ENCODE assay signal across 8 mouse cellular contexts in the genomic region with DNA sequence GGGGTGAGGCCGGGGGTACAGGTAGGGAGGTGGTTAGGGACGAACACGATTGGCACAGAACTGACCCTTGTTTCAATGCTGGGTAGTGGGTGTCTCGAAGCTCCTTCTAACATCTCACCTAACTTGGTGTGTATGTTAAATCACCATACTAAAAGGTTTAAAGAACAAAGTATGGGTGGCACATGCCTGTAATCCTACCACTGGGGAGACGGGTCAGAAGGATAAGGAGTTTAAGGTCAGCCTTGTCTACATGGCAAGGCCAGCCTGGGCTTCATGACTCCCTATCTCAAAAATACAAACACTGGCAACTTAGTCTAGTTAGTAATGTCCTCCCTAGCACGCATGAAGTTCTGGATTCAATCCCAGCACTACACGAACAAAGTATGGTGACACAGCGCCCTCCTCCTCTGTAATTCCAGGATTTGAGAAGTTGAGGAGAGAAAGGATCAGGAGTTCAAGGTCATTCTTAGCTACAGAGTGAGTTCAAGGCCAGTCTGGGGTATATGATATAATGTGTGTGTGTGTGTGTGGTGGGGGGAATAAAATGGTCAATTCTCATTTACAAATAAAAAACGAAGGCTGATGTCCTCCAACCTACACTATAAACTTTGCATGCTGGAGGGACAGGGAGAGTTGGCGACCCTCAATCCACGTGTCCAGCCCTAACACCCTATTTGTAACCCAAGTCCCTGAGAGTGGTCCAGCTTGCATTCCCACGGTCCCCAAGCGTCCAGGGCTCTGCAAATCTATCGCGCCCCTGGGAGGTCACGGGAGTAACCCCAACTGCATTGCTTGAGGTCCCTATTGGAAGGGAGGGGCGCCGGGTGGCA. TPM values are rescaled to one million over a fixed set of nuclear protein-coding genes. Genes with fewer than 3 reads are reported as not detected.
A peak's percentile ranks its signal among the peaks of the same experiment; 100 is the strongest.
DNase-seq lines count a peak whose midpoint lies in the region; ATAC-seq and TF ChIP-seq lines count a peak whose summit lies in the region.

No protein-coding gene starts in this region.

- no peaks in the 10 kb centered on the region for H3K9me3 ChIP-seq in MEL (replicated peaks; ENCODE audit: insufficient read depth, low read length)
- H3K9me3 ChIP-seq in heart, embryonic 12.5 days (replicated peaks) = no peaks in the 10 kb centered on the region
- H3K9me3 ChIP-seq in limb, embryonic 14.5 days (ENCODE audit: control insufficient read depth, low read length) = no peaks in the 10 kb centered on the region
- H3K9me3 ChIP-seq in neural tube, embryonic 15.5 days (replicated peaks) = no peaks in the 10 kb centered on the region

- peaks cover 14% of the 10 kb centered on the region for H3K79me2 ChIP-seq in MEL (ENCODE audit: control insufficient read depth, insufficient read depth, low read length, poor library complexity)

- peaks cover 0 to 20% of the 10 kb centered on the region in 2 experiments; a peak in 2 of 4 replicates for H3K36me3 ChIP-seq in MEL (ENCODE audit: control insufficient read depth in 1 of 2, insufficient read depth in 2 of 2, low read length in 2 of 2)
- peaks cover 7% of the 10 kb centered on the region for H3K36me3 ChIP-seq in heart, embryonic 12.5 days
- peaks cover 4% of the 10 kb centered on the region for H3K36me3 ChIP-seq in limb, embryonic 14.5 days (ENCODE audit: control insufficient read depth, insufficient read depth, low read length)
- 0 out of 2 replicates have a peak, but pooled peaks cover 3% of the 10 kb centered on the region for H3K36me3 ChIP-seq in neural tube, embryonic 15.5 days

- no peaks in the 10 kb centered on the region for H3K27me3 ChIP-seq in MEL (ENCODE audit: control insufficient read depth in 1 of 2, insufficient read depth in 2 of 2, low read length in 2 of 2)
- H3K27me3 ChIP-seq in heart, embryonic 12.5 days (replicated peaks) = no peaks in the 10 kb centered on the region
- H3K27me3 ChIP-seq in limb, embryonic 14.5 days (ENCODE audit: control insufficient read depth, insufficient read depth, low read length) = no peaks in the 10 kb centered on the region
- no peaks in the 10 kb centered on the region for H3K27me3 ChIP-seq in neural tube, embryonic 15.5 days (replicated peaks)

- peak; percentile 27 for DNase-seq in embryo, embryonic 10 days (ENCODE audit: low spot score)
- DNase-seq in embryo, embryonic 9.5 days (ENCODE audit: extremely low spot score) = no peak
- DNase-seq in MEL (ENCODE audit: low read depth, low spot score) = peak; percentile 30
- no peak for DNase-seq in limb, embryonic 14.5 days (ENCODE audit: low spot score)
- DNase-seq in gastrocnemius, postnatal 25 days = no peak

- WGBS in heart, embryonic 12.5 days = 34% methylated on average over 18 of the region's 18 CpGs
- whole genome bisulfite sequencing in limb, embryonic 14.5 days = 37% methylated on average over 18 of the region's 18 CpGs
- 35% methylated on average over 18 of the region's 18 CpGs for WGBS in neural tube, embryonic 15.5 days

- no peak; a peak in 1 of 6 replicates for TF ChIP-seq CTCF in MEL (IDR thresholded peaks at IDR 0.05 in 2 of 3, conservative IDR thresholded peaks at IDR 0.05 in 1 of 3; ENCODE audit: control insufficient read depth in 1 of 3, insufficient read depth in 1 of 3, low read depth in 2 of 3, low read length in 3 of 3, poor library complexity in 1 of 3, severe bottlenecking in 1 of 3)

- TF ChIP-seq POLR2A in MEL (IDR thresholded peaks at IDR 0.05; ENCODE audit: control insufficient read depth in 1 of 2, insufficient read depth in 1 of 2, low read depth in 1 of 2, low read length in 2 of 2, poor library complexity in 1 of 2) = no peak
- no peak for TF ChIP-seq POLR2A in limb, embryonic 14.5 days (IDR thresholded peaks at IDR 0.05; ENCODE audit: borderline replicate concordance, extremely low read depth, insufficient read depth, insufficient read length)

- H3K4me3 ChIP-seq in MEL (ENCODE audit: control insufficient read depth in 1 of 2, insufficient read depth in 1 of 2, low read depth in 2 of 2, low read length in 2 of 2) = peak overlapping the region; percentile 62 to 93
- peak overlapping the region; percentile 80 for H3K4me3 ChIP-seq in heart, embryonic 12.5 days
- H3K4me3 ChIP-seq in limb, embryonic 14.5 days (replicated peaks; ENCODE audit: low read length) = peak overlapping the region; percentile 69
- H3K4me3 ChIP-seq in neural tube, embryonic 15.5 days (replicated peaks) = peak overlapping the region; percentile 80

- H3K4me2 ChIP-seq in heart, embryonic 12.5 days = peak overlapping the region; percentile 92
- H3K4me2 ChIP-seq in limb, embryonic 14.5 days (replicated peaks; ENCODE audit: low read depth, low read length, severe bottlenecking) = peak overlapping the region; percentile 96
- peak overlapping the region; percentile 88 for H3K4me2 ChIP-seq in neural tube, embryonic 15.5 days

- peaks cover 10 to 28% of the 10 kb centered on the region in 2 experiments for H3K4me1 ChIP-seq in MEL (ENCODE audit: control insufficient read depth in 1 of 2, insufficient read depth in 2 of 2, low read length in 2 of 2)
- peaks cover 49% of the 10 kb centered on the region for H3K4me1 ChIP-seq in heart, embryonic 12.5 days (replicated peaks)
- peaks cover 27% of the 10 kb centered on the region for H3K4me1 ChIP-seq in limb, embryonic 14.5 days (ENCODE audit: control insufficient read depth, insufficient read depth, low read length)
- H3K4me1 ChIP-seq in neural tube, embryonic 15.5 days = peaks cover 49% of the 10 kb centered on the region

- TF ChIP-seq RAD21 in MEL (IDR thresholded peaks at IDR 0.05; ENCODE audit: low read depth, low read length) = no peak

- TF ChIP-seq EP300 in MEL (IDR thresholded peaks at IDR 0.05; ENCODE audit: low read depth in 1 of 2, low read length in 2 of 2) = no peak

- no peak for ATAC-seq in heart, embryonic 12.5 days (ENCODE audit: insufficient number of reproducible peaks, low FRiP score)
- ATAC-seq in limb, embryonic 14.5 days (ENCODE audit: low FRiP score, low read depth) = no peak
- ATAC-seq in neural tube, embryonic 15.5 days (ENCODE audit: low FRiP score) = 0 out of 2 replicates have a peak, but pooled peaks have one; percentile 3
- ATAC-seq in activated CD4-positive, CD25-positive, alpha-beta regulatory T cell, adult 4 months = no peak

- peak overlapping the region; percentile 44 for H3K9ac ChIP-seq in MEL (ENCODE audit: control insufficient read depth, low read depth, low read length, poor library complexity, severe bottlenecking)
- peak overlapping the region; percentile 86 for H3K9ac ChIP-seq in heart, embryonic 12.5 days
- peak overlapping the region; percentile 82 for H3K9ac ChIP-seq in limb, embryonic 14.5 days (ENCODE audit: low read depth, low read length, severe bottlenecking)
- H3K9ac ChIP-seq in neural tube, embryonic 15.5 days (replicated peaks) = peak overlapping the region; percentile 87

- H3K27ac ChIP-seq in MEL (ENCODE audit: control insufficient read depth, low read depth, low read length) = no peak overlapping the region
- peak overlapping the region; percentile 64 for H3K27ac ChIP-seq in heart, embryonic 12.5 days (ENCODE audit: poor library complexity, severe bottlenecking)
- 0 out of 2 replicates have a peak overlapping the region, but pooled peaks have one; percentile 67 for H3K27ac ChIP-seq in limb, embryonic 14.5 days (replicated peaks; ENCODE audit: low read depth, low read length)
- peak overlapping the region; percentile 84; the same call in 1 of the 2 replicates for H3K27ac ChIP-seq in neural tube, embryonic 15.5 days (replicated peaks)

TF ChIP-seq in MEL, 35 proteins besides CTCF, POLR2A, EP300 and RAD21:
- TF ChIP-seq JUND (IDR thresholded peaks at IDR 0.05; ENCODE audit: low read depth, low read length) (no peak), UBTF (IDR thresholded peaks at IDR 0.05; ENCODE audit: borderline replicate concordance, insufficient read depth, low read depth, low read length) (no peak), MAX (IDR thresholded peaks at IDR 0.05; ENCODE audit: low read length) (no peak), SIN3A (IDR thresholded peaks at IDR 0.05; ENCODE audit: low read length) (no peak)

RNA-seq across cellular contexts. Expression of gene Gna12, which starts 0.9 kb away (rescaled TPM):
- total RNA-seq in MEL (2012; rRNA removed) = 36.7 and 46.0 TPM in 2 replicates
- 10 to 100 TPM in 1 of 2 experiments, not detected in 1; 55.2 TPM for polyA plus RNA-seq in MEL (2012; ENCODE audit: insufficient read depth in 1 of 2, insufficient read length in 2 of 2, low read depth in 1 of 2, low replicate concordance in 2 of 2, missing spikeins in 1 of 2)
- polyA plus RNA-seq in heart, embryonic 12.5 days (2016; fragmentation: Nextera tagmentation; extraction: Ambion mirVana) = 48.5 and 50.6 TPM in 2 replicates
- 63.8 and 91.5 TPM in 2 replicates for polyA plus RNA-seq in limb, embryonic 14.5 days (2012; rRNA removed)
- 46.7 and 55.5 TPM in 2 replicates for polyA plus RNA-seq in limb, embryonic 14.5 days (2014; fragmentation: Nextera tagmentation; extraction: Ambion mirVana)
- polyA plus RNA-seq in neural tube, embryonic 15.5 days (2015; fragmentation: Nextera tagmentation; extraction: Ambion mirVana) = 17.7 and 43.8 TPM in 2 replicates
- 10 to 100 TPM; 26.2 to 27.7 TPM for total RNA-seq in gastrocnemius, postnatal 25 days (2021)
- polyA plus RNA-seq in activated CD4-positive, CD25-positive, alpha-beta regulatory T cell, adult 4 months (2017; shearing (Covaris generic)) = 1 to 10 TPM; 3.9 to 4.6 TPM

Comparison
In these comparisons a context has a peak if more than half of its experiments do, and no peak if none do; other contexts are left out.
1. DNase-seq: peak in embryo, embryonic 10 days (single experiment) and MEL (single experiment); none in embryo, embryonic 9.5 days (single experiment), limb, embryonic 14.5 days (single experiment) and gastrocnemius, postnatal 25 days (single experiment).
2. Peak in every context shown above with its lines, with median percentiles within 50 percentile points of each other: H3K4me3 ChIP-seq, H3K9ac ChIP-seq and H3K4me2 ChIP-seq.